Mouse (Mus musculus) neural tube, embryonic 10.5 days (tissue): ENCODE measurements around the gene Zbtb46.

Experiments used
- DNase-seq: peaks from one replicate; pipeline ENCODE4 v3.0.0-alpha.2; 2017; ENCODE audit warnings: low spot score; ENCODE audit errors: extremely low spot score

The Zbtb46 gene

DNA sequence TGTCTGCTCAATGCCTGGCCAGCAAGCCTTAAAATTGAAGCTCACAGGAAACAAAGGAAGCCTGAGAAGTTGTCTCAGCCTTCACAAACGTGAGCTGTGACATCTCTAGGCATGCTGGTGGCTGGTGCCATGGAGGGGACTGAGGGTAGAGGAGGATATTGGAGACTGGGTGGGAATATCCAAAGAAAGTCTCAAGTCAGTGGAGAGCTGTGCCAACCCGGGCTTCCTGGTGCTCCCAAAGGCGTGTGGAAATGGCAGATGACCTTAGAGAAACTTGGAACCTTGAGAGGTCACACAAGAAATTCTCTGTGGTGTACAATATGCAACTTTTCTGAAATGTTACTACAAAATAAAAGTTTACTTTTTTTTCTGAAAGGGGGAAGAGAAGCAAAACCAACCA, 6.2 kb upstream of the Zbtb46 start:
- no peak for DNase-seq

- DNase-seq = peak; percentile 32
Observed at GRCm38 (mm10) chr2:181463008-181463738, 3.9 kb upstream of the Zbtb46 start.

- no peak for DNase-seq
Observed at GRCm38 (mm10) chr2:181462604-181463003, 3.4 kb upstream of the Zbtb46 start.

- no peak for DNase-seq
Observed at GRCm38 (mm10) chr2:181461536-181462100, 2.4 kb upstream of the Zbtb46 start.

- peak; percentile 79 for DNase-seq
Observed at GRCm38 (mm10) chr2:181459673-181460621, 721 bp upstream of the Zbtb46 start.

DNA sequence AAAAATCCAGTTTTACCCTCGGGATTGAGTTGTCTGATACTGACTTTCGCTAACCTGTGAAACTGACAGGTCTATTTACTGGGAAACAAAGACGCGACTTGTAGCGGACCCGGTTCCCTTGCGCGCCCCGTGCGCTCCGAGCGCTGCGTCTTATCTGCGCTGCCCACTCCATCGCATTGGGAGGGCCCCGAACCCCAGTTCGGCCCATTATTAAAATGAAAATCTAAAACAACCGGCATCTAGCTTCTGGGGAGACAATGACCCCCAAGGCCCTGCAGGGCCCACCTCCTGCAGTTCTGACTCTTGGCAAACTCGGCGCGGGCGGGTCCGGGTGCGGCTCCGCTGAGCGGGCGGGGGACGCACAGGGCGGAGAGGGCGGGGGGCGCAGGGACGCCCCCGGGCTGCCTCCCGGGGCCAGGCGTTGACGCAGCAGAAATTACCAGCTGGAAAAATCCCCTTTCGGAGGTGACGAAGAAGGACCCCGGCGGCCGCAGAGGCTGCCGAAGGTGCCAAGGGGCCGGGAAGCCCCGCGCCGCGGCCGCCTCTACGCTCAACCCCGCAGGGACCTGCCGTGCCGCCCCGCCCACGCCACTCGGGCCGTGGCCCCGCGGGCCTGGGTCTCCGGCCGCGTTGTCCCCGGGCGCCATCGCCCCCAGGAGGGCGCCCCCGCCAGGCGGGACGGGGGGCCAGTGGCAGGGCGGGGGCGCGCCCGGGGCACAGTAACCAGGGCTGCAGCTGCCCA, 644 bp downstream of the Zbtb46 start:
- peak; percentile 58 for DNase-seq

DNA sequence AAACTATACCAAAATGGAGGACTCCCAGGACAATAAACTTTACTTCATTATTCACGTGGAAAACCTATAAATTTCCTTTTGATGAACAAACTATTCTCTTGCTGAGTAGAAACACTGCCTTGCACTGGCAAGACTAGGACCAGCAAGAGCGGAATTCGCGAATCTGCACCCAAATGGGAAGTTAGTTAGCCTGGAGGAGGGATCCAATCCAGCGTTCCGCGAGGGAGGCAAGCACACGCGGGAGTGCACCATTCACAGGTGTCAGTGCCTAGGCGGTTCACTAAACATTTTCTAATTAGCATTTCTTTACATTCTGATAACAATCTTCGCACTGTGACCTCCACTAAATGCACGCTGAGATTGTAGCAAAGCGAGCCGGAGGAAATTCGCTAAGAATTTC, 1.4 kb downstream of the Zbtb46 start:
- no peak for DNase-seq

DNA sequence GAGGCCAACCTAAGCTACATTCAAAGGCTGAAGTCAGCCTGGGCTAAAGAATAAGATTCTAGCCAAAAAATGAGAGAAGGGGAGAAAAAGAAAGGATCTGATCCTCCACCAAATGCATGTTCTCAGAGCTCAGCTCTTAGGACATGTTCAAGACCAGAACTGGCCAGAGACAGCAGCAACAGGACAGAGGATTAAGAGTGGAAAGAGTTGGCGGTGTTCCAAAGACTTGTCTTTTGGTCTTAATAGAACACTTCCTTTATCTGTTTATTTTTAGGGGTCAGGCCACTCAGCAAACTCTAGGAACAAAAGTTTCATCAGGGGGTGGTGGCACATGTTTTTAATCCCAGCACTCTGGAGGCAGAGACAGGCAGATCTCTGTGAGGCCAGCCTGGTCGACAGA, 3.3 kb downstream of the Zbtb46 start:
- DNase-seq = no peak

DNA sequence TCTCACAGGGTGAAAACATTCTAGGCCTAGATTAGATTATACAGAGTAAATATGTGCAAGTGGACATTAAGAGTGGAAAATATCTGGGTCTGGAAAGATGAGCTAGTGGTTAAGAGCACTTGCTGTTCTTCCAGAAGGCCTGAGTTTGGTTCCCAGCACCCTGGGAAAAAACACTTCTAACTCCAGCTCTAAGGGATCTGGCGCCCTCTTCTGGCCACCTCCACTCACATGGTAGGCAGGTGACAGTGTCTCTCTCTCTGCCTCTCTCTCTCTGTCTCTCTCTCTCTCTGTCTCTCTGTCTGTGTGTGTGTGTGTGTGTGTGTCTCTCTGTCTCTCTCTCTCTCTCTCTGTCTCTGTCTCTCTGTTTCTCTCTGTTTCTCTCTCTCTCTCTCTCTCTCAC, 6.0 kb downstream of the Zbtb46 start:
- DNase-seq = no peak

- DNase-seq = no peak
Observed at GRCm38 (mm10) chr2:181452181-181452580, 7.0 kb downstream of the Zbtb46 start.

DNA sequence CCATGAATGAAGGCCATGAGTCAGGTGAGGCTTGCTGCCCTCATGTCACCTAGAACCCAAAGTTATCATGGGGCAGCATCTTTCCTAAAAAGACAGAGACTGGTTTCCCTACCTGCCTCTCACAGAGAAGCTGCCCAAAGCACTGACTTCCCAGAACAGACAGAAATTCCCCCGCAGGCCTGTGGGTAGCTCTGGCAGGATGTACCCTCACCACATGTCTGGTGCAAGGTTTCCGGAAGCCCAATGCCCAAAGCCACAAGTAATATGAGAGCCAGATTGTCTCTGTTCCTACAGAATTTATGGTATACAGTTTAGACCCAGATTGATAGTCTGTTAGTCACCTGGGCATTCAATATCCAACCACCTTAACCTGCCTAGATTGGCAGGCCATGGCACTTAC, 16.2 kb downstream of the Zbtb46 start:
- DNase-seq = no peak

DNA sequence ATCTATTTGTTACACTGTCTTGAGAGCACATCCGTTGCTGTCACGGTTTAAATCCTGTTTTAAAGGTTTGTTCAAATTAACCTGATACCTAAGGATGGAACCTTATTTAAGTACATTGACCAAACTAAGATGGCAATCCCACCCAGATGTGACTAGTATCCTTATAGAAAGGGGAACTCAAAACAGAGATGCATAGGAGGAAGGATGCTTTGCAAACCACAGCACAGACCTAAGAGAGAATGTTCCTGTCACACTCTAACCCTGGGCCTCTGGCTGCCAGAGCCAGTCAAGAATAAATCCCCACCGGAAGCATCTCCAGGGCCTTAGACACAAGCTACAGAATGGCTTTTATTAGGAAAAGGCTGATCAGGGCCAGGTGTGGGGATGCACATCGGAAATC, 21.1 kb downstream of the Zbtb46 start:
- no peak for DNase-seq

GRCm38 (mm10) chr2:181436246-181436645, 23.0 kb downstream of the Zbtb46 start:
- no peak for DNase-seq

- no peak for DNase-seq
Observed at GRCm38 (mm10) chr2:181423834-181424233, 35.4 kb downstream of the Zbtb46 start.

DNA sequence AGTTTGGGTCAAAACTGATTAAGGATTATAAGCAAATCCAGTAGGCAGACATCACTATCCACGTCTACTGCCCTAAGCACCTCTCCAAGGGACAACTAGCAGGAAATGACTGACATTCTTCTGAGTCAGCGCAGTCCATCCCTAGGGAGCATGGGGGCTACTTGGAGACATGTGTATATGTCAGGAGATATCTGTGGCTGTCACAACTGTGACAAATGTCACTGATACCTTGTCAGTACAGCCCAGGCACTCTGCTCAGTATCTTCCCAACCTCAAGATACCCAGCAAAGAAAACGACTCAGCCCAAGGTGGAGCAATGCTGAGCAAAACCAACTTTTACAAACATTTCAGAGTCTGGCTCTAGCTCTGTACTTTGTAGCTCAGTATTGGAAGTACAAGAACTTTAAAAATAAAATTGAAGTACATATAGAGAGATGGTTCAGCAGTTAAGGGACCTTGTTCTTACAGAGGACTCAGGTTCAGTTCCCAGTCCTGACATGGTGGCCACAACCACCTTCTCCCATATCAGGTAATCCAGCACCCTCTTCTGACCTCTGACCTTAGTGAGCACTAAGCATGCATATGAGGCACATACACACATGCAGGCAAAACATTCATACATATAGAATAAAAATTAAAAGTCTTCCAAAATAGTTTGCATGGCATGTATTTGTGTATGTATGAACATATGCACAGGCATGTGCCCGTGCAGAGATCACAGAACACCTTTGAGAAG, 38.2 kb downstream of the Zbtb46 start:
- no peak for DNase-seq

DNA sequence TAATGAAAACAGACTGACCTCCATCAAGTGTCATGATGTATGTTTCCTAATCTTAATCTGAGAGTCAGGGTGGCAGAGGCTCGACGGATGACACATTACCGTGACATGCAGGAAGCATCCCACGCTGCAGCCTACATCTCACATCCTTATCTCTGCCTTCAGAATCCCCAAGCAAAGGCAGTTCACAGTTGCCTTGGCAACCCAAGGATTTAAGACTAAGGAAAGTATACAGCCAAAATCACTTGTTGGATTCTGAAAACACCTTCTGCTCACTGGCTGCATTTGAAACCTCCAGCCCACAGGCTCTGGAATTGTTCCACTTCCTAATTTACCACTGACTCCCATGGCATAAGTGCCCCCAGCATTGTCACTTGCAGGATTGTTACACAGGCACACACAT, 38.8 kb downstream of the Zbtb46 start:
- DNase-seq = no peak

DNA sequence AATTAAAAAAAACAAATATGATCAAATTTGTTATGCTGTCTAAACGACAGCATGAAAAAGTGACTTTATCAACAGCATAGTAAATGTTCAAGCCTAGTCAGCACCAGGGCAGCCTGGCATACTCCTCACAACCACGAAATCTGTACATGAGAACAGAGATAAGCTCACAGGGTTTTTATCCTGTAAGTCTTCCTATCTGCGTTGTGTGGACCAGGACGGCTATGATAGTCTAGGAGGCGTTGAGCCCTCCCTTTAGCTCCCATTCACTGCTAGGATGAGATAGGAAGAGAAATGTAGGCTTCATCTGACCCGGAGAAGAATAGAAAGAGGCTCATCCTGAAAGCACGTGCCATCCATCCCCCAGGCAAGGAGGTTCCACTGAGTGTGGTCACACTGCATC, 39.9 kb downstream of the Zbtb46 start:
- no peak for DNase-seq

DNA sequence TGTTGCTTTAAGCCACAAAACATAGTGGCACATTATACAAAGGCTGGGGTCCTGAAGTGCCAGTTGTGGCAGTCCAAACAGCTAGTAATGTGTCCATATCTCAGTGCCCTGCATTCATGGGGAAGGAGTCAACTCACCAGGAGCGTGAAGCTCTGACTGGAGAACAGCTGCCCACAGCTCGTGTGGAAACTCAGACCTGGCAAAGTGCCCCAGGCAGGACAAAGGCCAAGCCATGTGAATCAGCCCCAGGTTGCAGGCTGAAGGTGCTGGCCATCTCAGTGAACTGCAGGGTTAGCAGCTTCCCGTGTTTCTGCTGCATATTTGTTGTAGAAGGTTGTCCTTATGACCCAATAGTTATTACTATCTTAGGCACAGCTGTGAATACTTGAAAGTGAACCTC, 43.3 kb downstream of the Zbtb46 start:
- DNase-seq = no peak

GRCm38 (mm10) chr2:181413141-181413540, 46.1 kb downstream of the Zbtb46 start:
- DNase-seq = no peak

- DNase-seq = peak; percentile 55
Observed at GRCm38 (mm10) chr2:181410760-181411473, 48.3 kb downstream of the Zbtb46 start.
